Mouse (Mus musculus) left cerebral cortex, adult 8-10 months (tissue): ENCODE measurements around the gene Ccdc167. TPM values are rescaled to one million over a fixed set of nuclear protein-coding genes. Genes with fewer than 3 reads are reported as not detected.

Experiments
- DNase-seq, 2 experiments: peaks; one replicate each; pipeline ENCODE4 v3.0.0; 2022; ENCODE audit warnings: low spot score in 2 of 2
- total RNA-seq, 4 experiments: library from RNA; stranded (reverse); gene quantifications; 2 replicates each; pipeline ENCODE4 v1.2.4; 2022

Gene Ccdc167
- total RNA-seq = 10 to 100 TPM; 14.7 to 20.3 (median 17.4) TPM

DNA sequence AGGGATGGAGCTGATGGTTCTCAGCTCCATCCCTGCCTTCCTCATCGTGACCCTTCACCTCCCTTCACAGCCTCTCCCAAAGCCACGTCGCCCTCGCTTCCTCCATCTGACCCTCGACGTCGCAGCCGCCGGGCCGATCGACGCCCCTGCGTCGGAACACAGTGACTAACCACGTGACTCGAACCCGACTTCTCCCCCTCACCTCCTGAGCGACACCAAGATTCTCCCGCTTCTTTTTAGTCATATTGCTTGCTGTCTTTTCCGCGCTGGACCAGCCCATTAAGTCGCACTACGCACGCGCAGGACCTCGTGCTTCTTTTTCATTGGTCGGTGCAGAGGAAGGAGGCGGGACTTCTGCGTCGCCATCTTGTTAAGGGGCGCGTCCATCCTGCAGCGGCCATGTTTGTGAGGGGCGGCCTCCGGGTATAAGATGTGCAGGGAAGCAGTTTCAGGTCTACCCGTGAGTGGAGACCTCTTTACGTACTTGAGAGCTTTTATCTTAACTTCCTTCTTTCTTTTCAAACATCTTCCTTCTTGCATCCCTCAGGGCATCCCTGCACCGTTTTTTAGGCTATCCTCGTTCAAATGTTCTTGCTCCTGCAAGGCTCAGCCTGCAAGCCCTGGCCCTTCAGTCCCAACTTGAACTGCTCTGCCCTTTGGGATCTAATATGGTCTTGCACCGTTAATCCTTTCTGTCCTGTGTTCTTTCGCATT lies at the start of gene Ccdc167:
Gene Ccdc167 (minus strand): TSS at position 313 of the 714 bp plus-strand sequence.
- DNase-seq = peak; percentile 94 to 98

DNA sequence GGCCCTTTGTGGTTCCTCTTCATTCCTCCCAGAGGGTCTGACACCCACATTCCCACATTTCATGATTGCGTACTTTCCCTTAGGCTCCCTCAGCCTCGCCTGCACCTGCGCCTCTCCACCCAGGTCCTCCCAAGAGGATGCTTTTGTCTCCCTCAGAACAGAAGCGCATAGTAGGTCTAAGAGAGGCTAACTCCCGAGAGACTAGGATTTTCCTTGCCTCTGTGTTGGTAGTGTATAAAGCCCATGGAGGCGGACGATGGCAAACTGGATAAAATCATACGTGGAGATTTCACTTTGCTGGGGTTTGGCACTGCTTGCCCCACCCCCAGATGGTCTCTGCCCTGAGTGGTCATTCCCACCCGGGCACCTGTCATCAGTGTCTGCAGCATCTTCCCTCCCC lies 48.5 kb upstream of the Ccdc167 start:
- no peak for DNase-seq

DNA sequence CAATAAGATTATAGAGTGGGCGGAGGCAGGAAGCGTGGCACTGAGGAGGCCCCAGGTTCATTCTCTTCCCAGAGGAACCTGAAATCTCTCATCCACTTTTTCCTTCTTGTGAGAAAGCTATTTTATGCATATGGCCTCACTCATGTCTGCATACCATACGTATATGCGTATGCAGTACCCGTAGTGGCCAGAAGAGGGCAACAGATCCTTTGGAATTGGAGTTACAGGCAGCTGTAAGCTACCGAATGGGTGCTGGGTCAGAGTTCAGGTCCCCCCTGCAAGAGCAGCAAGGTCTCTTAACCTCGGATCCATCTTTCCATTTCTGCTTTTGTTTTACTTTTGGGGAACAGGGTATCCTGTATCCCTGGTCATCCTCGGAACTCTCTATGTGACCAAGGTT lies 45.7 kb upstream of the Ccdc167 start:
- no peak for DNase-seq

DNA sequence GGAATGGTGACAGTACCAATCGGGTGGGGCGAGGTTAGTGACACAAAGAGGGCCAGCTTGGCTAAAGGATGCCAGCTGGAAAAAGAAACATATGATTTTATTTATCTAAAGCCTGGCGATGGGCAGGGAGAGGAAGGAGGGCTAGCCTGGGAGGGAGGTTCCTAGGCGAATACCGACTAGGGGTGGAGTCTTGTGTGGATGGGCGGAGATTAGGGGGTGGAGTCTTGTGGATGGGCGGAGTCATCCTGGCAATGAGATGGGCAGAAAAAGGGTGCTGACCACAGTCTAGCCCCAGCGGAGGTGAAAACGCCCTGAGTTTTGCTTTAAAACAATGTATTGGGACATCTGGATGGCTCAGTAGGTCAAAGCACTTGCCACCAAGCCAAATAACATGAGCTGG lies 45.1 kb upstream of the Ccdc167 start:
- no peak for DNase-seq

DNA sequence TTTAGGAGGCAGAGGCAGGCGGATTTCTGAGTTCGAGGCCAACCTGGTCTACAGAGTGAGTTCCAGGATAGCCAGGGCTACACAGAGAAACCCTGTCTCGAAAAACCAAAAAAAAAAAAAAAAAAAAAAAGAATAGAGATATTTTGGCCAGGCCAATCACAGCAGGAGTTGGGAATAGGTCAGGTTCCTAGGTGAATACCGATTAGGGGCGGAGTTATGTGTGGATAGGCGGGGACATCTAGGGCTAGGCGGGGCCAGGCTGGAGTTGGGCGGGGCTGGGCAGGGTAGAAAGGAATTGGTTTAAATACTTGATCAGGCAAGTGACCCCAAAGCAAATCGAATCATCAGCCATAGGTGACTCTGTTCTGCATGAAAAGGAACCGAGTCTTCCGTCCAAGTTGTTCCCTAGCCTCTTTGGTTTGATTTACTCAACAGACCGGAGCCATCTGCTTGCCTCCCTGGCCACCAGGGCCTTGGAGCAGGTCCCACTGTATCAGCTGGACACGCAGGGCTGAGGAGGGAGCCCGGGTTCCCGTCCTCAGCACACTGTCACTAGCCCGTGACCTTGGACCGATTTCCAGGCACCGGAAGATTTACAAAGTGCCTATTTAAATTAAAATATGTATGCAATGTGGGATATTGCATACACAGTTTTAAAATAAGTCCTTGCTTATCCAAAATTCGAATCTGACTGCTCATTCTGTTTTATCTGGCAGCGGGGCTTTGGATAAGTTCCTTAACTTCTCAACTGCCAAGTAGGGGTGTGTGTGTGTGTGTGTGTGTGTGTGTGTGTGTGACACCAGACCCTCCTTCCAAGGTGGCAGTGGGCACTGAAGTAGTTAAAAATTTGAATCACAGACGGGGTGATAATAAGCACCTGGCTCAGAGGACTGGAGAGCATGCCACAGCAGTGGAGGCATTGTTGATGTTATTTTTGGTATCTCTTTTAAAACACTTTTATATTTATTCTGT lies 43.8 kb upstream of the Ccdc167 start:
- DNase-seq = no peak

DNA sequence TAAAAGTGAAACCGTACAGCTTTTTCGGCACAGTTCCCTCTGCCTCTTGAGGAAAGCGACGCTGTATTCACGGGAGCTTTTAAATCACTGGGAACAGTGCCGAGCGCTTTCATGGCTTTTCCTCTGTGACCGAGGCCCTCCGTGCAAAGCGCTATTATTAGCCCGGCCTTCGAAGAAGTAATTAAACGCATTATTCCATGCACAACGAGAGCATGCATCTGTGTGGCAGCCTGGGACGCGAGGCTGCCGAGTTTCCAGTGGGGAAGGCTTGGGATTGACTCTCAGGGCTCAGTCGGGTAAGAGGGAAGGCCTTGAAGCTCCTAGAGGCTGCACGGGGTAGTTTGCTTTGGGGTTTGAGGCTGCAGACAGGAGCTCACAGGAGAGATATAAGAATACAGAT lies 43.1 kb upstream of the Ccdc167 start:
- peak; percentile 17 to 20 for DNase-seq

DNA sequence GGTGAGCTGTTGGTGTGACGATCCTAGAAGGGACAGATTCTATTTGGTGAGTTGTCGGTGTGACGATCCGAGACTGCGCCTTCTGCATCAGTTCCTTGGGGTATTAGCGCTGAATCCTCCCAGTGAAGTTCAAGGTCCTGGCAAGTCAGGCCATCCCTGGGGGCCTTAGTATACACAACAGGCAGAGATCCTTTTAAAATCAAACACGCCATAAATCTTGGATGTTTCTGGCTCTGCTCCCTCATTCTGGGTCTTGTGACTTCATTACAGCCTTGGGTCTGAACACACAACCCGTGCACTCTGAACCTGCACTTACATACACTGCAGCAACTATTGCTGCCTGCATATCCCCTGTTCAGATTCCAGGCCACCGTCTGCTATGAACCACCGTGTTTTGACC lies 39.5 kb upstream of the Ccdc167 start:
- DNase-seq = no peak

DNA sequence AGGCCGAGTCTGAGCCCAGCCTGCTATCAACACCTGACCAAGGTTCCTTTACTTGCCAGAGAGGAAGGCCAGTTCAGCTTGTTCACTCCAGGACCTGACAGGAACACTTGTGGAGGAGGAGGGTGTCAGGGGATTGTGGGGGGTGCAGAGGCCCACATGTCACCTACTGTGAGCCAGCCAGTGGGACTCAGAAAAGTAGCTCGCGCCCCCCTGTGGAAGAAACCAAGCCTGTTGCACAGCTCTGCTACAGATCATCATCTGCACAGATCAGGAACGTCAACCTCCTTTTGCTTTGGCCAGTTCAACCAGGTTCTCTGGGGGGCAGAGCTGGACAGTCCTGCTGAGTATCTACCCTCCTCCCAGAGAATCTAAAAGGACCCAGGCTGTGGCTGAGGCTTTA lies 37.7 kb upstream of the Ccdc167 start:
- DNase-seq = no peak

DNA sequence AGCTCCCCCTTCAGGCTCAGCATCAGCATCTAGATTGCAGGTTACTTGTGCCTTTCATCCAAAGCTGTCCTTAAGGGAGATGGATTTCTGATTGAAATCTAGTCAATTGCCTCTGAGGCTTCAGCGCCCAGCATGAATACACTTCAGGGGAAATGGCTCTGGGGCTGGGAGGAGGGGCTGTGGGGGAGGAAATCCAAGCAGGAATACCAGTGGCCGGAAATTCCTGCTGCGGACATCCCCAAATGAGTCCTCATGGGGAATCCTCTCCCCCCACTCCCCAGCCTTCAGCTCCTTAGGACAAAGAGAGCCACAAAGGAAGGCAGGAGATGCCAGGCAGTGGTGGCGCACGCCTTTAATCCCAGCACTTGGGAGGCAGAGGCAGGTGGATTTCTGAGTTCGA lies 30.6 kb upstream of the Ccdc167 start:
- DNase-seq = no peak

DNA sequence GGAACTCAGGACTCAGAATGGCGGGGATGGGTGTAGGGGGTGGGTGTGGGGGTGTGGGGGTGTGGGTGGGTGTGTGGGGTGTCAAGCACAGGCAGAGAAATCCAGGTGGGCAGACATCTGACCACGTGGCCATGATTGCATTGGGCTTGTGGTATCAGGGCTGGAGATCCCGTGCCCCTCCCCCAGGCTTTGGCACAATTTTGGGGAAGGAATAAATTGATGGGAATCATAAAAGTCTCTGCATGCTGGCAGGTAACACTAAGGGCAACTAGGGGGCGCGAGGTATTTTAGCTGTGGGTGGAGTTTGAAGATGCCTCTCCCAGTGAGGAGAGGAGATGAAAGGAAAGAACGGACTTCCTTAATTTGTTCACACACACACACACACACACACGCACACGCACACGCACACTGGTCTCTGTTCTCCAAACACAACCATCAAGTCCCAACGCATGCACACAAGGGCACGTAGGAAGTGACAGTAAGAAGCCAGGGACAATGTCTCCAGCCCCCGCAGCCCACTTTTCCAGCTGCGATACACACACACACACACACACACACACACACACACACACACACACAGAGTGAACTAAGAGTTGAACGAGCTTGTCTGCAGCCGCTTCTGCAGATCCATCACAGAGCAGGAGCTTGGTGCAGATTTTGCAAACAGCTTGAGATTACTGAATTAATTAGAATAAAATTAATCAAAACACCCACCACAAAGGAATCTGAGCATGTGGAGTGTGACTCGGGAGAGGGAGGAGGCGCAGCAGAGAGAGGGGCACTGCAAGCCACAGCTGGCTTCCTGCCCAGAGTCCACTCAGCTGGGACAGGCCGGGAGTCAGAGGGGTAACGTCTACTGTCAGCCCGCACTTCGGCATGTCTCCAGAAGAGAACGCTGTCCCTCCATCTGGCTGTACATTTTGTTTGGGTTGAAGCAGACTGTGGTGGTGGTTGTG lies 21.3 kb upstream of the Ccdc167 start:
- peak in 1 of 2 experiments; percentile 49 for DNase-seq

DNA sequence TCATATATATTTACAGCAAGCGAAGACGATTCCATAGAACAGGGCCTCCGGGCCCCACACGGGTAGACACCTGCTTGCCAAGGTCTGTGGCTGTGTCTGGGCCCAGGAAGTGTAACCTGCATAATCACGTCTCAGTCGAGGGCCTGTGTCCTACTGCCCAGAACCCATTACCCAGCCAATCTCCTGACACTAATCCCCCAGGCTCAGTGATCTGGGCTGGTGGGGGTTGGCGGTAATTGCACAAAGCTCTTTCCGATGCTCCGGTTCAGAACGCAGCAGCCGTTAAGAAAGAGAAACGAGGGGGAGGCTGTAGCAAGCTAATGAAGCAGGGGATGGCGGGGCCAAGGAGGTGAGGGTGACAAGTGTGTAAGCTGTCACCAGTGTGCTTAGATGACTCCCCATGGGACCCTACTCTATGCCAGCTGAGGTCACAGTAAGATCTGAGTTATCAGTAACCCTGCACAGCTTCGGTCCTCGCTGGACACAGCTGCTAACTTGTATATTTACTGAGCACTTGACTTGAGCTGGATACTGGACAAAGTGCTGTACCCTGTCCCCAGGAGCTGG lies 19.7 kb upstream of the Ccdc167 start:
- no peak for DNase-seq

DNA sequence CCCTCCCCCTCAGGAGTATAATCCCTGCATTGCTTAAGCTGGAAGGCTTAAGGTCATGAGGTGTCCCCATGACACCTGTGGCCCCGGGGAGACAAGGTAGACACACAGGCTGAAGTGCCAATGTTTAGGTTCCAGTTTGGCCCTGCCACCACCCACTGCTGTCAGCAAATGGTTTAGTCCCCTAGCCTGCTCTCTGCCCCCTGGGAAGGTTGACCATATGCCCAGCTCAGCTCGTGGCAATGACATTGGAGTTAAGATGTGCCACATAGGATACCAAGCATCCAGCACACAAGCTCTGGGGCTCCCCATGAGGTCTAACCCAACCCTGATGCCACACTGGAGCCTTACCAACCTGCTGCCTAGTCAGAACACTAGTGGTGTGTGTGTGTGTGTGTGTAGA lies 15.7 kb upstream of the Ccdc167 start:
- DNase-seq = no peak

DNA sequence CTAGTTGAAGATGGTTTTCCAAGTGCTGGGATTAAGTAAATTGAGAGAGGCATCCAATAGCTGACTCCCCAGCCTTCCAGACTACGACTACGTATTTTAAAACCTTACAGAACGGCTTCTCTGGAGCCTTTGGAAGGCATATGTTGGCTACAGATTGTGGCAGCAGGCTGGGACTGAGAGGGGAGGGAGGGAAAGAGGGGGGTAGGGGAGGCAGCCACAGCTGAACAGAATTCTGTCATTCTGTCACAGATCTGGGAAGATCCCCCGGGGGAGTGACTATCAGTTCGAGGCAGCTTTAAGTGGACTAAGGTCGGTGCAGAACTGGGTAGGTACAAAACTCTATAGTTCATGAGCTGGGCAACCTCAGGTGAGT lies 15.1 kb upstream of the Ccdc167 start:
- no peak for DNase-seq

DNA sequence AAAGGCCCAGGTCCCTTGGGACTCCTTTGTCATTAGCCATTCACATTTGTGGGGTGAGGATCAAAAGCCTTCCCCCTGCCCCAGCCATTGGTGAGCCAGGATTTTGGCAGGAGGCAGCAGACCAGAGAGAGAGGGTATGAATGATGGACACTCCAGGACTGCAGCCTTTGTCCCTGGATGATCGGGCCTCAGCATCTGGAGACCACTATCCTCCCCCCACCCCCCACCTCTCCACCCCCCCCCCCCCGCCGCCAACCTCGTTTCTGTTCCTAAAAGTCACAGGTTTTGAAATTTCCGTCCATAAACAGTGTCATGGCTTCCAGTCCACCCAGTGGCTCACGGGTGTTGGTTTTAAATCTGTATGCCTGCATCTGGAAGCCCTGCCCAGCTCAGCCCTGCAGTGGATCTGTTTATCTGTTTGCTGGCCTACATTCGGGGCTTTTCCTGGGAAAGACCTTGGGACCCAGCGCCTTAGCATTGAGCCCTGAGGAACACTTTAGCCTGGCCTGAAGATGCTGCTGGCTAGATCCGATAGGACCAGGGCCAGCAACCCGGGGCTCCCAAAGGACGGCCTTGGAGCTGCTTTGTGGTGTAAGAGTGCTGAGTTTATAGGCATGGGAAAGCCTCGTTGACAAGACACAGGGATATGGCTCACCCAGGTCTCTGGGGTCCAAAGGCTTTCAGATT lies 14.6 kb upstream of the Ccdc167 start:
- no peak for DNase-seq

DNA sequence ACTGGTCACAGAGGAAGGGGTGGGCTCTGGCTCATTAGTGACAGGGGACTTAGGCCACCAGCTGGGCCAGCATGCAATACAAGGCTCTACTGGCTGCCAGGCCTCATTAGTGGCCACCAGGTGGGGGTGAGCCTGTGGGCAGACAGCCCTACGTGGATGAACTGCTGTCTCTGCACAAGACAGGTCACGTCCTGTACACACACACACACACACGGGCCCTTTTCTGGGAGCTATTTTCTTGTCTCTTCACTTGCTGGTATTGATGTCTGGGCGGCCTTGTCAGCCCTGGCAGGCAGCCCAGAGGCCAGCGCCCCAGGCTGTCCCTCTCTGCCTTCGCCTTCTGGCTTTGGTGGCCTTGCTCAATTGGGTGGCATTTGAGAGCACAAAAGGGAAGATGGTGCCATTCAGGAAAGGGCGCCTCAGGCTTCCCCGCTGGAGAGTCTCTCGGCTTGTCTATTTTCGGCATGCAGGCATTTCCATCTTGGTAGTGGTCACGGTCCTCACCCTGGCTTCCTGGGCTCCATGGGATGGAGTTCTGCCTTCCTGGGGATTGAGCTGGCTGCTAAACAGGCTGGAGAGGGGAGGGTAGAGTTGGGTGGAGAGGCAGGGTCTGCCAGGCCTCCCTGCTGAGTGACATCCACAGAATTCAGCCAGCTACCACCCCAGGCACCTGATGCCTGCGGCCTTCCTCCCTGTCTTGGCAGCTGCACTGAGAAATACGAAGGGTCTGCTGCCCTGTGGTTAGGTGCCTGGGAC lies 13.8 kb upstream of the Ccdc167 start:
- DNase-seq = no peak

DNA sequence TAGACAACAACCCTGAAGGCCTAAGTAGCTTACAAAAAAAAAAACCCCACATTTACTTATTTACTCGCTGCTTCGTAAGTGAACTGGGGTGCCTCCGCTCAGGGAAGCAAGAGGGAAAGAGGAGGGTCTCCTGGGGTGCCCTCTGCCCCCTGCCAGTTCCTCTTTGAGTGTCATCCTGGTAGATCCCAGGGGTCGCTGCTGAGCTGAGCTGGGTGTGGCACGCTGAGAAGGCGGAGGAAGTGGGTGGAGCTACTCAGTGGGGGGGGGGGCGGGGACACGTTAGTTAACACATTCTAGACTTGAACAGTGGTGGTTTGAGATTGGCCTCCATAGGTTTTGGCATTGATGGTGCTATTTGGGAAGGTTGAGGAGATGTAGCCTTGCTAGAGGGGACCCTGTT lies 11.2 kb upstream of the Ccdc167 start:
- DNase-seq = no peak

DNA sequence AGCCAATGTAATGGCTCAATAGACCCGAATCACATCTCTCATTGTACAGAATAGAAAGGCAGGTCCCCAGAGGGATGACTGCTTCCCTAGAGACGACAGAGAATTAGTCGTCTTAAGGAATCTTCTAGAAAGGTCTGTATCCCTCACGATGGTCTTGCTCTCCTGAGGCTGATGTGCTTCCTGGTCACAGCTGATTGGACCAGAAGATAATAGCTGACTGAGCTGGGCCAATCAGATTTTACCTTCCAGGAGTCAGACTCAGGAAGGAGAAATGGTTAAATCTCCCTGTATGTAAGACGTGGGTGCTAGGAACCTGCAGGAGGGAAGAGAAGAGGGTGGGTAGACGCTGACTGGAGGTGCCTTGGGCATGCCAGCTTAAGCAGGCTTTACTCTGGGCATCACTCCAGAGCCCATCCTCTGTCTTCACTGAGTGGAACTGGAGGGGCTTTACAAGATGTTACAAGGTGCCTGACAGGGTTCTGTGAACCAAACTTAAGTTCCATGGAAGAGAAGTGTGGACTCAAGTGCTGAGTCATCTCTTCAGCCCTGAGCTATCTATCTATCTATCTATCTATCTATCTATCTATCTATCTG lies 8.3 kb upstream of the Ccdc167 start:
- DNase-seq = no peak

DNA sequence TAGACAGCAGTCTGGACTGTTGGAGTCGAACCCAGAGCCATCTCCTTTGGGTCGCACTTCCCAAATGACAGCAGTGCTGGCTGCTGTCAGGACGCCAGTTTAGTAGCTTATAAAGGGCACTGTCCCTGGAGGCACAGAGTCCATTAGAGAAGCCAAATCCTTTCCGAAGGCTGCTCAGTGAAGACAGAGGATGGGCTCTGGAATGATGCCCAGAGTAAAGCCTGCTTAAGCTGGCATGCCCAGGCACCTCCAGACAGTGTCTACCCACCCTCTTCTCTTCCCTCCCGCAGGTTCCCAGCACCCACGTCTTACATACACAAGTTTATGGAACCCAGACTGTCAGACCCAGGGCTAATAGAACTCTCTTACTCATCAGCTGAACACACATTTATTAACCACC lies 7.8 kb upstream of the Ccdc167 start:
- DNase-seq = no peak

DNA sequence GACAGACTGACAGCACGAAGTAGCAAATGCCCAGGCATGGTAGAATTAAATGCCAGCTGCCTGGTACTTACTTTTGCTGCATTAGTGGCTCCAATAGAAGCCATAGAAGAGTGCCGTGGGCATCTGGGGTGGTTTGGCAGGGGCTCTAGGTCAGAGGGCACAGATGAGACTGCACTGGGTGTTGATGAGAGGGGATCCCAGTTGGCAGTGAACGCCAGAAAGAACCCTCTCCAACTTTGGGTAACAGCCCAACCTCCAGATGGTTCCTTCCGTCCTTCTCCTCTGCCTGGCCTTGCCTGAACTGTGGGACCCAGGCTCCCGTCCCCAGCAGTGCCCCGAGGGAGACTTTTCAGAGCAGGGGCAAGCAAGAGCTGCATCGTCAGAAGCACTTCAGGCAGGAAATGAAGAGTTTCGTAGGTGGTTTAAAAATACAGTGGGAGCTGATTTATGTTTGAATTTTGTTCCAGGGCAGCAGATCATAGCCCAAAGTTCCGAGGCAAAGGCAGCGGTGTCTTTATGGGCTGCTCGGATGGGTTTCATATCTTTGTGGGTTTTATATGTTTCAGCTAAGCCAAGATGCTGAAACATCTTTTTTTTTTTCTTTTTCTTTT lies 4.0 kb upstream of the Ccdc167 start:
- DNase-seq = no peak
